Mouse (Mus musculus) hindbrain, embryonic 15.5 days (tissue): ENCODE results near the gene Epop. TPM values are rescaled to one million over a fixed set of nuclear protein-coding genes. Genes with fewer than 3 reads are reported as not detected.

Experiments
- ATAC-seq: fragments of 200-750 bp; cut with Nextera tagmentation; 2 replicates; pipeline ENCODE4 v1.8.0; 2017; ENCODE audit warnings: low read depth, moderate number of reproducible peaks, moderate TSS enrichment; ENCODE audit not compliant: low FRiP score
- H3K27ac ChIP-seq: fragments of 300-500 bp; sonication (generic); replicated peaks from 2 replicates; pipeline ENCODE4 v1.5.1; 2015; ENCODE audit warnings: mild to moderate bottlenecking, inconsistent platforms
- H3K27me3 ChIP-seq: fragments of 300-500 bp; sonication (generic); 2 replicates; pipeline ENCODE4 v1.6.1; 2015; ENCODE audit warnings: control low read depth, inconsistent platforms
- H3K36me3 ChIP-seq: fragments of 300-500 bp; sonication (generic); 2 replicates; pipeline ENCODE4 v1.6.1; 2015; ENCODE audit warnings: control low read depth, inconsistent platforms
- H3K4me1 ChIP-seq: fragments of 300-500 bp; sonication (generic); replicated peaks from 2 replicates; pipeline ENCODE4 v1.6.1; 2015; ENCODE audit warnings: control low read depth, inconsistent platforms
- H3K4me2 ChIP-seq: fragments of 300-500 bp; sonication (generic); 2 replicates; pipeline ENCODE4 v1.6.1; 2015; ENCODE audit warnings: moderate library complexity, mild to moderate bottlenecking, inconsistent platforms
- H3K4me3 ChIP-seq: fragments of 300-500 bp; sonication (generic); 2 replicates; pipeline ENCODE4 v1.5.1; 2015; ENCODE audit warnings: mild to moderate bottlenecking, inconsistent platforms
- H3K9ac ChIP-seq: fragments of 300-500 bp; sonication (generic); 2 replicates; pipeline ENCODE4 v1.6.1; 2015; ENCODE audit warnings: inconsistent platforms
- H3K9me3 ChIP-seq: fragments of 300-500 bp; sonication (generic); 2 replicates; pipeline ENCODE4 v1.6.1; 2016; ENCODE audit warnings: control low read depth, inconsistent platforms
- WGBS: fragments of 180-500 bp; shearing (Covaris S2); methylation state at CpG from one replicate; pipeline ENCODE4 v1.1.7; 2015; 5-methylcytosine and 5-hydroxymethylcytosine counted together
- polyA plus RNA-seq: library from polyadenylated mRNA; unstranded; fragments of >200 nt; fragmentation: Nextera tagmentation; extraction: Ambion mirVana; gene quantifications from 2 replicates; pipeline ENCODE4 v1.2.1, GENCODE M21; 2015

Epop gene
- polyA plus RNA-seq, 1 experiment from 2014 or later, result 3.0 TPM

GRCm38 (mm10) chr11:97625551-97625950 lies 4.0 kb downstream of the Epop start:
- H3K4me2 ChIP-seq, result no peak overlapping the region
- H3K27me3 ChIP-seq, result peaks cover 56% of the 10 kb centered on the region
- peaks cover 32% of the 10 kb centered on the region for H3K4me1 ChIP-seq
- no peak overlapping the region for H3K27ac ChIP-seq
- no peak overlapping the region for H3K9ac ChIP-seq
- no peaks in the 10 kb centered on the region for H3K36me3 ChIP-seq
- H3K4me3 ChIP-seq, result no peak overlapping the region
- H3K9me3 ChIP-seq, result no peaks in the 10 kb centered on the region
- no peak for ATAC-seq
- 79% methylated on average over 5 of the region's 5 CpGs for WGBS

- no peak for ATAC-seq
- Histone ChIP-seq H3K4me2 (no peak overlapping the region), H3K4me3 (no peak overlapping the region), H3K27ac (no peak overlapping the region), H3K9me3 (no peaks in the 10 kb centered on the region), H3K4me1 (peaks cover 14% of the 10 kb centered on the region), H3K27me3 (peaks cover 35% of the 10 kb centered on the region), H3K9ac (no peak overlapping the region), H3K36me3 (no peaks in the 10 kb centered on the region)
- 68% methylated on average over 9 of the region's 9 CpGs for WGBS
Observed at GRCm38 (mm10) chr11:97623166-97623565, 6.3 kb downstream of the Epop start.

GRCm38 (mm10) chr11:97622440-97622839 lies 7.1 kb downstream of the Epop start:
- Histone ChIP-seq H3K9ac (no peak overlapping the region), H3K4me3 (no peak overlapping the region), H3K27ac (no peak overlapping the region), H3K27me3 (peaks cover 29% of the 10 kb centered on the region), H3K4me2 (no peak overlapping the region), H3K9me3 (no peaks in the 10 kb centered on the region), H3K36me3 (no peaks in the 10 kb centered on the region), H3K4me1 (0 out of 2 replicates have a peak, but pooled peaks cover 7% of the 10 kb centered on the region)
- 3% methylated on average over 6 of the region's 6 CpGs for WGBS
- ATAC-seq, result peak; percentile 51; the same call in 1 of the 2 replicates

GRCm38 (mm10) chr11:97619391-97619795 lies 10.1 kb downstream of the Epop start:
- Histone ChIP-seq H3K4me2 (no peak overlapping the region), H3K27me3 (peaks cover 10% of the 10 kb centered on the region), H3K9ac (no peak overlapping the region), H3K4me1 (no peaks in the 10 kb centered on the region), H3K4me3 (no peak overlapping the region), H3K36me3 (no peaks in the 10 kb centered on the region), H3K27ac (no peak overlapping the region), H3K9me3 (no peaks in the 10 kb centered on the region)
- WGBS, result 43% methylated on average over 5 of the region's 5 CpGs
- peak; percentile 75; the same call in 1 of the 2 replicates for ATAC-seq

- 56% methylated on average over 11 of the region's 11 CpGs for WGBS
- Histone ChIP-seq H3K27ac (no peak overlapping the region), H3K4me3 (no peak overlapping the region), H3K4me2 (no peak overlapping the region), H3K36me3 (no peaks in the 10 kb centered on the region), H3K9ac (no peak overlapping the region), H3K9me3 (no peaks in the 10 kb centered on the region), H3K4me1 (no peaks in the 10 kb centered on the region), H3K27me3 (peaks cover 10% of the 10 kb centered on the region)
- ATAC-seq, result no peak
Observed at GRCm38 (mm10) chr11:97618368-97618767, 11.1 kb downstream of the Epop start.

- no peak overlapping the region for H3K27ac ChIP-seq
- H3K27me3 ChIP-seq, result peaks cover 10% of the 10 kb centered on the region
- H3K4me1 ChIP-seq, result no peaks in the 10 kb centered on the region
- WGBS, result 73% methylated on average over 4 of the region's 4 CpGs
- ATAC-seq, result no peak
- H3K36me3 ChIP-seq, result no peaks in the 10 kb centered on the region
- no peaks in the 10 kb centered on the region for H3K9me3 ChIP-seq
- no peak overlapping the region for H3K4me2 ChIP-seq
- no peak overlapping the region for H3K4me3 ChIP-seq
- no peak overlapping the region for H3K9ac ChIP-seq
Observed at GRCm38 (mm10) chr11:97615276-97615675, 14.2 kb downstream of the Epop start.

- no peak overlapping the region for H3K9ac ChIP-seq
- no peak overlapping the region for H3K4me2 ChIP-seq
- H3K9me3 ChIP-seq, result no peaks in the 10 kb centered on the region
- H3K36me3 ChIP-seq, result no peaks in the 10 kb centered on the region
- no peak for ATAC-seq
- no peaks in the 10 kb centered on the region for H3K4me1 ChIP-seq
- no peak overlapping the region for H3K4me3 ChIP-seq
- WGBS, result 75% methylated on average over 8 of the region's 8 CpGs
- peaks cover 2% of the 10 kb centered on the region; the same call in 1 of the 2 replicates for H3K27me3 ChIP-seq
- no peak overlapping the region for H3K27ac ChIP-seq
Observed at GRCm38 (mm10) chr11:97611076-97611475, 18.4 kb downstream of the Epop start.

- Histone ChIP-seq H3K9ac (no peak overlapping the region), H3K27ac (no peak overlapping the region), H3K27me3 (no peaks in the 10 kb centered on the region), H3K4me1 (no peaks in the 10 kb centered on the region), H3K4me2 (no peak overlapping the region), H3K9me3 (no peaks in the 10 kb centered on the region), H3K4me3 (no peak overlapping the region), H3K36me3 (no peaks in the 10 kb centered on the region)
- ATAC-seq, result no peak
- WGBS, result 89% methylated on average over 13 of the region's 13 CpGs
Observed at GRCm38 (mm10) chr11:97609743-97610142, 19.8 kb downstream of the Epop start.

GRCm38 (mm10) chr11:97608933-97609332 lies 20.6 kb downstream of the Epop start:
- no peaks in the 10 kb centered on the region for H3K4me1 ChIP-seq
- no peak overlapping the region for H3K9ac ChIP-seq
- no peaks in the 10 kb centered on the region for H3K36me3 ChIP-seq
- H3K27me3 ChIP-seq, result no peaks in the 10 kb centered on the region
- no peak overlapping the region for H3K4me3 ChIP-seq
- 74% methylated on average over 4 of the region's 4 CpGs for WGBS
- H3K4me2 ChIP-seq, result no peak overlapping the region
- no peaks in the 10 kb centered on the region for H3K9me3 ChIP-seq
- no peak overlapping the region for H3K27ac ChIP-seq
- ATAC-seq, result no peak

GRCm38 (mm10) chr11:97607056-97607725 lies 22.3 kb downstream of the Epop start:
- WGBS, result 95% methylated on average over 8 of the region's 8 CpGs
- H3K27ac ChIP-seq, result no peak overlapping the region
- no peaks in the 10 kb centered on the region for H3K27me3 ChIP-seq
- H3K4me3 ChIP-seq, result no peak overlapping the region
- ATAC-seq, result no peak
- no peaks in the 10 kb centered on the region for H3K36me3 ChIP-seq
- no peak overlapping the region for H3K4me2 ChIP-seq
- no peaks in the 10 kb centered on the region for H3K4me1 ChIP-seq
- no peaks in the 10 kb centered on the region for H3K9me3 ChIP-seq
- no peak overlapping the region for H3K9ac ChIP-seq

GRCm38 (mm10) chr11:97603891-97604290 lies 25.6 kb downstream of the Epop start:
- Histone ChIP-seq H3K9me3 (no peaks in the 10 kb centered on the region), H3K27me3 (no peaks in the 10 kb centered on the region), H3K27ac (no peak overlapping the region), H3K36me3 (no peaks in the 10 kb centered on the region), H3K9ac (no peak overlapping the region), H3K4me3 (no peak overlapping the region), H3K4me2 (no peak overlapping the region), H3K4me1 (no peaks in the 10 kb centered on the region)
- no peak for ATAC-seq
- 79% methylated on average over 10 of the region's 10 CpGs for WGBS

- H3K4me2 ChIP-seq, result no peak overlapping the region
- no peaks in the 10 kb centered on the region for H3K27me3 ChIP-seq
- H3K4me1 ChIP-seq, result no peaks in the 10 kb centered on the region
- no peaks in the 10 kb centered on the region for H3K9me3 ChIP-seq
- no peak overlapping the region for H3K27ac ChIP-seq
- ATAC-seq, result no peak
- H3K4me3 ChIP-seq, result no peak overlapping the region
- H3K9ac ChIP-seq, result no peak overlapping the region
- 22% methylated on average over 6 of the region's 6 CpGs for WGBS
- no peaks in the 10 kb centered on the region for H3K36me3 ChIP-seq
Observed at GRCm38 (mm10) chr11:97602223-97602622, 27.3 kb downstream of the Epop start.

- 89% methylated on average over 8 of the region's 8 CpGs for WGBS
- no peaks in the 10 kb centered on the region for H3K27me3 ChIP-seq
- H3K27ac ChIP-seq, result no peak overlapping the region
- no peaks in the 10 kb centered on the region for H3K4me1 ChIP-seq
- ATAC-seq, result no peak
- H3K9ac ChIP-seq, result no peak overlapping the region
- no peak overlapping the region for H3K4me3 ChIP-seq
- H3K4me2 ChIP-seq, result no peak overlapping the region
- H3K9me3 ChIP-seq, result no peaks in the 10 kb centered on the region
- H3K36me3 ChIP-seq, result no peaks in the 10 kb centered on the region
Observed at GRCm38 (mm10) chr11:97599104-97599503, 30.4 kb downstream of the Epop start.
